Mouse (Mus musculus) B cell, adult 2 months (primary cell): Measurements from ENCODE around the gene Myh10.
"Not testable (repeated sequence)": the region's sequence is repeated elsewhere in the genome, so short reads cannot be mapped to it uniquely, and the experiment has no call there.

Experiments used
- DNase-seq, 2 experiments: peaks; one replicate each; pipeline ENCODE4 v3.0.0; 2022

The Myh10 gene

DNA sequence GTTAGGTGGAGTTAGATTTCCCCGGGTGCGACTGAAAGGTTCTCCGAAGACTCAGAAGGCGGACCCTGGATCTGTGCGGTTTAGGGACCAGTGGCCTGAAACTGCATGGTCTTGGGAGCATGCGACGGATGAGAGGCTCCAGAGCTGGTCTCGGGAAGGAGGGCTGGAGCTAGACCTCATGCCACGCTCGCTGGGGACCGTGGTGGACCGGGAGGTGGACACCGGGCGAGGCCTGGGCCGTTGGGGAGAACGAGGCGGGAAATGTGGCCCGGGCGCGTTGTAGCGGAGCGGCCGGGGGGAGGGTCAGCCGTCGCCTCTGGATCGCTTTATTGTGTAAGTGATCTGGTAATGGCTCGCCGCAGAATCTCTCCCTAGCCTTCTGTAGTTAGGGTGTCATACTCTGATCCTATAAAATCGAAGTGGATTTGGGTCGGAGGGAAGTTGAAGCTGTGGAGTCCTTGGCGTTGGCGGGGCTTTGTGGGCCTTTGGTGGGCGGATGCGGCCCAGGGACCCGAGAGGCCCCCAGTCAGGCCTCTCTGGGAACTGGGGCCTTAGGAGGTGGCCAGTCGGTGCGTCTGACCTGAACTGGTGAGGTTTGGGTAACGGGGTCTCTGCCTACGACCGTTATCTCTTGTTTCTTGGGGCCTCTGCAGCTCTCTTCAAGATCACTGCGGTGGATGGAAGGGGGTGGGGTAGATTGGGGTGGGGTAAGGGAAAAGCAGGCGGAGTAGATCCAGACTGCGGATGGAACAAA is 1.5 kb downstream of the Myh10 start:
- DNase-seq = peak in 1 of 2 experiments; percentile 5

DNA sequence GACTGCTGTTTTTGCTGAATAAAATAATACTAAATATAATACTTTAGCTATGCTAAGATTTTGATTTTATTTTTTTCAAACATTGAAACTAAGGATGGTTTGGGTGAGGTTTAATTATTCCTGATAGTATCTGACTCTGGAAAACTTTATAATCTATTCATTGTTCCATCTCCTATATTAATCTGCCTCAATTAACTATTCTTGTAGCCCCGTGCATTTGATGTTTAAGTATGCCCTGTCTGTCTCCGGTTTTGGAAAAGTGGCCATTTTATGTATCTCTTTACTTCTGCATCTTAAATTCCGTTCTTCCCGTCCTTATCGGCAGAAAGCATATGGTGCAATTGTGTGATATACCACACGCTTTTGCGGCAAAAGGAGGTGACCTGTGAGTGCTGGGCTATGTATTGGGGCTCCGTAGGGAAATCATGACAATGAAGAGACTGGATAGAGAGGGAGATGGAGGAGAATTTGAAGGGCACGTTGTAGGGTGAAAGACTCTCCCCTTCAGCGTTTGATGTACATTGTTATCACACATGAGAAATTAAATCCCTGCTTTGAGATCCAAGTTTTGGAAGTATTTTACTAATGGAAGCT is 2.2 kb downstream of the Myh10 start:
- no peak for DNase-seq

DNA sequence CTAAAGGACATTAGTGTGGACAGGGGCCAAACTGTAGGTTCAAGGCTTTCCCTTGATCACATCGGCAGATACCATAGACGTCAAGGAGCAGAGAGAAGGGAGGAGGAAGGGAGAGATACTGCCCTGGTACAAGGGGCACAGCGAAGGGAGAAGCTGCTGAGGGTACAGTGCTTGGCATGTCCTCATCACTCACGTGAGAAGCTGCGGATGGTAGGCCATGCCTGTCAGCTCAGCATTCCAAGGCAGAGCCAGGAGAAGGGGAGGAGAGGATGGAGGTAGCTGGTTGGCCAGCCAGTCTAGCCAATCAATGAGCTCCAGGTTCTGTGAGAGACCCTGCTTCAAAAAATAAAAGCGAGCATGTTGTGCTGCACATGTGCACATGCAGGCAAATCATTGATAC is 11.0 kb downstream of the Myh10 start:
- no peak for DNase-seq

DNA sequence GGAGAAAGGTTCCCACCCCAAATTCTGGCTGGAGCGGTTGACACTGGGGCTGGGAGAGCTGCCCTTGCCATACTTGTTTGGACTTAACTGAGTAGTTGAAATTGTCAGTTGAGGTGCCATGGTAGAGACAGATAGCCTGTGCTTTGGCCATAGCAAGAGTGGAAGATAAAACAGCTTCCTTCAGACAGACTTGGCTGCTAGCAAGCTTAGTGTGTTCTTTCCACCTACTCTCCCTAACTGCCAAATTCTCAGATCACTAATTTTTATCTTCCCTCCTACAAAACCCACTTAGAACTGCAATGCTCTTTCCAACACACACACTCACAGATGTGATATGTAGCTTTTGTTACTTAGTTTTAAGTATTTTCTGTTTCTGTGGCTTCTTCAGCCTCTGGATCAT is 12.0 kb downstream of the Myh10 start:
- no peak for DNase-seq

DNA sequence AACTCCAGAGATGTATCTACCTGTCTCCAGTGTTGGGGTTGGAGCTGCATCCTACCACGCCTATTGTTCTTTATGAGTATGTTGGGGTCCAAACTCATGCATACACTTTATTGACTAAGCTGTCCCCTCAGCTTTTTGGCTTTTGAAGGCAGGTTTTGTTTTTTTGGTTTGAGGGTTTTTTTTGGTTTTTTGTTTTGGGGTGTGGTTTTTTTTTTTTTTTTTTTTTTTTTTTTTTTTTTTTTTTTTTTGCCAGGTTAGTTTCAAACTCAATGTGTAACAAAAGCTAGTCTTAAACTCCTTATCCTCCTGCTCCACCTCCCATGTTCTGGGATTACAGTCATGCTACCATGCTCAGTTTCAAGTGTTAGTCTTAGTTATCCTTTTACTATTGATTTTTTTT is 12.9 kb downstream of the Myh10 start:
- DNase-seq = no peak

DNA sequence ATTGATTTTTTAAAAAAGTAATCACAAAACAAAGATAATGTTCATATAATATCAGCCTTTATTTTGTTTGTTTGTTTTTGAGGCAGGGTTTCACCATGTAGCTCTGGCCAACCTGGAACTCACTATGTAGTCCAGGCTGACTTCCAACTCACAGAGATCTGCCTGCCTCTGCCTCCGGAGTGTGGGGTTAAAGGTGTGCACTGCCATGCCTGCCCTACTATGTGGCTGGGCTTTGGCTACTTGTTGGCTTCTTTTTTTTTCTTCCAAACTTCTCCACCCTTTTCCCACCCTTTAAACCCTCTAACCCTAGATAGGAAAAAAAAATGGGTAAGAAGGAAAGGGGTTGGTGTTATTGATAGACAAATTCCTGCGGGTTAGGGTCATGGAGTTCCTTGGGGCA is 13.5 kb downstream of the Myh10 start:
- no peak for DNase-seq

DNA sequence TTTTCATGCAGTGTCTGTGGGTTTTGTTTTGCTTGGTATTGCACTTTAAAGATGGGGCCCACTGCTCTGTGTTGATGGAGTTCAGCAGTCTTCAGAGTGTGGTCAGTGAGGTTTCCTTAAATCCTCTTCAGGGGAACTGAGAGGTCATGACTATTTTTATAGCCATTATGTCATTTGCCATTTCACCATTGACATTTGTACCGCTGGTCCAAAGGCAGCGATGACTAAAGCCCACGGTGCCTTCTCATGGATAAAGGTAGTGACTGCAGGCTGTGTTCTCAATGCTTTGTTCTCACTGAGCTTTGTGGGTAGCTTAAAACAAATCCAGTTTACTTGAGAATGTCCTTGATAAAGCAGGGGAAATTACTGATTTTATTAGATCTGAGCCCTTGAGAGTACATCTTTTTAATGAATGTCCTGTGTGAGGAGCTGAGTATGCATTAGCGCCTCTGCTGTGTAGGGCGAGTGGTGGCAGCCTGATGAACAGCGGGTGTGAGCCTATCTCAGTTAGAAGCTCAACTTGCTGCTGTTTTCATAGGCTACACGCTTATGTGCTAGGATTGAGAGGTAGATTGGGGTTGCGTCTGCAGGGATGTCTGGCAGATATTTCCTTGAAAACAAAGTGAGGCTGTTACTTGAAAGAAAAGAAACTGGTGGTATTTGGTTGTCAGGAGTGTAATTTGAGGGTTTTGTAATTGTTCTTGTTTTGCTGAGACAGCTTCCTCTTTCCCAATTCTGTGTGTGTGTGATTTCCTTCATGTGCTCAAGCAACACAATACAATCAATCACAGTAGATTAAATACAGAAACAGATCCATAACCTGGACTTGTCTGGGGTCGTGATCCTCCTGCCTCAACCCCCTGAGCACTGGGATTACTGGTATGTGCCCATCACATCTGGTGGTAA is 15.4 kb downstream of the Myh10 start:
- no peak for DNase-seq

DNA sequence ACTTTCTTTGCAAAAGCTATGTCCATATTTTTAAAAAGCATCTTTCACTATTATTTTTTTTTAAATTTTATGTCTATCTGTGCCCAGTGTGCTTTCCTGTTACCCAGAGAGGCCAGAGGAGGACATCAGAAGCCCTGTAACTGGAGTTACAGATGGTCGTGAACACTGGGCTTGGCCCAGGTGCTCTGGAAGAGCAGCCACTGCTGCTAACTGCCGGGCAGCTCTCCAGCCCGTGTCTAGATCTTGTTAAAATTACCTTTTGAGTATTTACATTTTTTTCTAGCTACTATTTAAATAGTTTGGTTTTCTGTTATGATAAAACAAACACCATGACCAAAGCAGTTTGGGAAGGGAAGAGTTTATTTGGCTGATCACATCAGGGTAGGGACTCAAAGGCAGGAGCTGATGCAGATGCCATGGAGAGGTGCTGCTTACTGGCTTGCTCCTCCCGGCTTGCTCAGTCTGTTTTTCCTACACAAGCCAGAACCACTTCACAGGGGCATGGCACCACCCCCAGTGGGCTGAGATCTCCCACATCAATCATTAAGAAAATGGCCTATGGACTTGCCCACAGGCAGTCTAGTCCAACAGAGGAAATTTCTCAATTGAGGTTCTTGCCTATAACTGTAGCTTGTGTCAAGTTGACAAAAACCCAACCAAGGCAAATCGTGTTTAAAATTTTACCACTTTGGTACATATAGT is 16.7 kb downstream of the Myh10 start:
- no peak for DNase-seq

DNA sequence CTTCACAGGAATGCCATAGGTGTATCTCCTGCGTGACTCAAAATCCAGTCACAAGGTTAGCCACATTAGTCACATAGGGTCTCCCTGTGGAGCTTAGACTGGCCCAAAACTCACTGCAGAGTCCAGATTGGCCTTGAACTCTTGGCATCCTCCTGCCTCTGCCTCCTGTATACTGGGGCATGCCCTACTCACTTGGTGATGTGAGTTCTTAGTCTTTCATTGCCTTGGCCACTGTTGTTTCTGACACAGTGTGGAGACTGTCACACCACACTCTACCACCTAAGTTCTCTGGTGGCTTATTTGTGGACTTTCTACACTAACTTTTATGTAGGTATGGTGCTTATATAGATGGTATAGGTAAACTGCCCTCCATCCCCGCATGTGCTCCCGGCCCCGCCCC is 24.8 kb downstream of the Myh10 start:
- DNase-seq = no peak

DNA sequence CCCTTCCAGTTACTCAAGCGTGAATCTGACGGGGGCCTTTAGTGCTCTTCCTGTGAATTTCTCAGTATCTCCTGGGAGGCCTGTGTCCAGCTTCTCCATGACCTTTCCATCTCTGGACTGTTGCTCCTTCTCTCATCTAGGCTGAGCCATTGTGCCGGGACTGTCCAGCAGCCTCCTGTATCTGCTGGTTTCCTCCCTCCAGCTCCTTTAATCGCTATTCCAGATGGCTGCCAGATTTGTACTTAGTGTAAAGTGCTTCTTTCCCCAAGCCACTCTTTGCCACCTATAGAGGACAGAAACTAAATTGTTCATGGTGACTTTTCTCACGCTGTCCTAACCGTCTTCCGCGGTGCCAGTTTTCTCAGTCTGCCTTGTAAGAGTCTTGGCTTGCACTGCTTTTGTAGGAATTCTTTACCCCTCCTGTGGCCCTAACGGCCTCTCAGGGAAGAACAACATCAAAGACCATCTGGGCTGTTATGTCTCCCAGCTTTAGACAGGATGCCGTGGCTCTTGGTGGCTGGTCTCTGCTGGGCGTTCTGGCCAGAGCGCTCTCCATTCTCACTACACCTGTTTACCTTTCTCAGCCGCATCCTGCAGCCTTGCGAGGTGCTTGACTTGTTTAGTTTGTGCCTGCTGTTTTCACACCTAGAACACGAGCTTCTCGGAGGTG is 25.9 kb downstream of the Myh10 start:
- no peak for DNase-seq

DNA sequence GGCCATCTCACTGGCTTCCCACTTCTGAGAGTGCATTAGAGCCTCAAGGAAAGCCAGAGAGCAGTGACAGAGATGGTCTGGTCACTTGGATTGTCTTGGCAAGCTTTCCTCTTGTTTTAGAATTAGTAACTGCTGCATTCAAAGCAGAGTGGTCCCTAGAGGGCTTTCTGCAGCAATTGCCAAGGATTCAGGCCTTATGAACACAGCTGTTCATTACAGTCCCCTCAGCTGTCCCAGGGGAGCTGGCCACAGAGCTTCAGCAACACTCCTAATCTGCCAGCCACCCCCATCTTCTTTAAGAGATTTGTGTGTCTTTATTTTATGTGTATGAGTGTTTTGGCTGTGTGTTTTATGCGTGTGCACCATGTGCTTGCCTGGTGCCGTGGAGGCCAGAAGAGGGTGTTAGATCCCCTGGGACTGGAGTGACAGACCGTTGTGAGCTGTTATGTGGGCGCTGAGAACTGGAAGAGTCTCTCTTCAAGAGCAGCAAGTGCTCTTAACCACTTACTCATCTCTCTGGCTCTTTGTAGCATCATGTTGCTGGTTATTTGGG is 27.8 kb downstream of the Myh10 start:
- DNase-seq = peak; percentile 26 to 31

DNA sequence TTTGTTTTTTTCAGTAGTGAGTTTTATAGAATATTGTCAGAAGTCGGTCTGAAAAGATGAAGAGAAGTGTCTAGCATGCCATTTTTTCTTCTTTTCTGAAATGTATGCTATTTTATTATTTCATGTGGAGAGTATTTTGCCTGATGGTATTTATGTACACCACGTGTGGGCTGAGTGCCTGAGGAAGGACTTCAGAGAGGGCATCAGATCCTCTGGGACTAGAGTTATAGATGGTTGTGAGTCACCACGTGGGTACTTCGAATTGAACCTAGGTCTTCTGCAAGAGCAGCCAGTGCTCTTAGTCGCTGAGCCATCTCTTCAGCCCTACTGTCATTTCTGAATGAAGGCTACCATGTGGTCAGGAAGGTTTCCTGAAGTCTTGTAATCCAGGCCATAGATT is 28.4 kb downstream of the Myh10 start:
- no peak for DNase-seq

DNA sequence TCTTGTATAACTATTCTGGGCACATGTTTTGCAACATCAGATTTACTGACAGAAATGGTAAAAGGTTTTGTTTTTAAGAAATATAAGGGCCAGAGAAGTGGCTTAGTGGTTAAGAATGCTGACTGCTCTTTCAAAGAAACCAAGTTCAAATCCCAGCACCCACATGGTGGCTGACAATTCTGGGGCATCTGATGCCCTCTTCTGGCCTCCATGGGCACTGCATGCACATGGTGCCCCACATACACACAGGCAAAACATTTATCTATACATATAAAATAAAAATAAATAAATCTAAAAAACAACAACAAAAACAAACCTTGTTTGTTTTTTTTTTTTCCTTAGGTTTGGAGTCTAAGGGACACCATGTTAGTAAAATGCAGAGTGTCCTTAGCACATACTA is 32.8 kb downstream of the Myh10 start:
- DNase-seq = peak; percentile 40

DNA sequence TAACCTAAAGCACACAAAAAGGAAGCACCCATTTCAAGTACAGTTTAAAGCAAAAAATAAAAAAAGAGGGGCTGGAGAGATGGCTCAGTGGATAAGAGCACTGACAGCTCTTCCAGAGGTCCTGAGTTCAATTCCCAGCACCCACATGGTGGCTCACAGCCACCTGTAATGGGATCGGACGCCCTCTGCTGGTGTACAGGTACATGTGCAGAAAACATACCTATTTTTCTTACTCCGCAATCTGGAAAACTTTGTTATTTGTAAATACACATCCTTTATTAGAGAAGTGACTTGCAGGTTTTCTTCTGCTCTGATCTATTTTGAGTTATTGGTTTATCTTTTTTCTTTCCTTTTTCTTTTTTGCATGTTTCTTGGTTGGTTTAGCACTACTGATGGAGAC is 37.3 kb downstream of the Myh10 start:
- no peak for DNase-seq

DNA sequence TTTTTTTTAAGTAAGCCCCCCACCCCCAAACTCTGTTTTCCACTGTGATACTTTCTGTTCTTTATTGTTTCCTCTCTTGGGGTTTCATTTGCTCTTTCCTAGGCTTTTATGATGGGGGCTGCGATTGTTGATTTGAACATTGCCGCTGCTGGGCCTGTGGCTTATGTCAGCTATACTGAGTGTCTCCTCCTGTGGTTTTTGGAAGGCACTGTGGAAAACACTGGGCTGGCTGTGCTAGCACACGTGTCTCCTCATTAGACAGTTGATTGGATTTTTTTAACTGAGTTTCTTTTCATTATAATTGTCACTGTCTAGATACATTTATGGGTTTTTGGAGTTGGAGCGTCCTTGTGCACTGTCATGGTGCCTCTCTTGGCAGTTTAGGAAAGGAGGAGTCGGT is 39.4 kb downstream of the Myh10 start:
- DNase-seq = no peak

DNA sequence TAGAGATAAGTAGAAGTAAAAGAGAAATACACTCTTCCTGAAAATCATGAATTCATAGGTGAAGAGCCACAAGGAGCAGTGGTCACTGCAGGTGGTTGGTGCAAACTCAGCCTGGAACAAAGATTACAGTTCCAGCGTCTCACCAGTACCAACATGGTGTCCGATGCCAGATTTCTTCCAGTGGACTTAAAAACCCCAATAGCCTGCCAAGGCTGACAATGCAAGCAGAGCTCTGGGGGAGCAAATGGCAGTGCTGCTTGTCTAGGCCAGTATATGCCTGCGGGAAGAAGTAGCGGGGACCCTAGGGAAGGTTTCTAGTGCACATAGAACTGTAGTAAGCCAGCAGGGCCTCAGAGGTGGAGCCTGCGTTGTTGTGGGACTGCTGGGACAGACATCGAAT is 40.7 kb downstream of the Myh10 start:
- DNase-seq = no peak

DNA sequence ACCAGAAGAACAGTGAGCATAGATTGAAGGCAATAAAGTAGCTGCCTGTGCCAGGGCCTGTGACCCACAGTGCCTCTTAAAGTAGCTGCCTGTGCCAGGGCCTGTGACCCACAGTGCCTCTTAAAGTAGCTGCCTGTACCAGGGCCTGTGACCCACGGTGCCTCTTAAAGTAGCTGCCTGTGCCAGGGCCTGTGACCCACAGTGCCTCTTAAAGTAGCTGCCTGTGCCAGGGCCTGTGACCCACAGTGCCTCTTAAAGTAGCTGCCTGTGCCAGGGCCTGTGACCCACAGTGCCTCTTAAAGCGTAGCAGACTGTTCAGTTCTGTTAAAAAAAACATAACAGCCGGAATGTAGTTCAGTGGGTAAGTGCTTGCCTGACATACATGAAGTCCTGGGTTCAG is 42.0 kb downstream of the Myh10 start:
- DNase-seq = not testable (repeated sequence)

DNA sequence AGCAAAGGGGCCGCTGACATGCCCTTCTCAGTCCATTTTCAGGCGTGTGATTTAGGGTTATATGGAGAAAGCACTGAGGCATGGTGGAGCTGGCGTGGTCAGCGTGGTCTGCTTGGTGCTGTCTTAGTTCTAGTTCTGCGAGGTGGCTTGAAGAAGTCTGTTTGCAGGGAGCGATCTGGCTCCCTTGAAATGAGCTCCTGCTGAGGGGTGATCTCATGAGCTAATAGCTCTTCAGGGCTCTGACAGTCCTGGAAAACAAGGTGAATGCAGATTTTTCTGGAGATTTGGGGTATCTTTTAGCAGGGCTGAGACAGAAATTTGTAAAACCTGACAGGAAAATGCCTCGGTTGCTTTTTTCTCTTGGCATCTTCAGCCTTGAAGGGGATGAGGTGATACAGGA is 48.1 kb downstream of the Myh10 start:
- DNase-seq = no peak

DNA sequence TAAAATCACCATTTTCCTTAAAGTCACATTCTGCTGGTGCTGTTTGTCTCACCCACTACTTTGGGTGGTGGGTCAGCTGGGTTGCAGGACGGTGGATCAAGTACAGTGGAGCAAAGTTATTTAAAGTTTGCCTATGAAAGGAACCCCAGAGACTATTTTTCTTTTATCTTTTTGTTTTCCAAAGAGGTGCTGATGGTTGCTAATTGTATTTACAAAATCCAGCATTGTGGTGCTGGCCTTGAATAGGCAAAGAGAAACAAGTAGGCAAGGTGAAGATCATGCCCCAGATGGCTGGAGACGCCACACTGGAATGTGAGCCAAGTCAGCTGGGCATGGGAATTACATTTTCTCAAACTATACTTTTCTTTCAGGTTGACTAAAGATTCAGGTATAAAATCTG is 51.3 kb downstream of the Myh10 start:
- DNase-seq = no peak

DNA sequence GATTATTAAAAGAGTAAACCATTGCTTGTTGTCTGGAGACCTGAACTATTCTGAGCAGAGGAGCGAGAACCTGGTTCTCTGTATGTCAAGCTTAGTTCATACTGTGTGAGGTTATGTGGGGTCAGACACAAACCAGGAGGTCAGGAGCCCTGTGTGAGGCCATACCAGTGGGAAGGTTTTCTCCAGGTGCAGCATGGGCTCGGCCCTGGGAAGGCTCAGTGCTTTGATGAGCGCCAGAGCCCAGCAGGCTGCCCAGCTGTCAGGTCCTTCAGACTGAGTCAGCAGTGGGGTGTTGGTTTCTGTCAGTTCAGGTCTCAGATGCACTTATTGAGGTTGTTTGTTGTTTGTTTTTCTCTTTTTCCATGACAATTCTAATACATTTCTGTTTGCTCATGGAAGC is 52.8 kb downstream of the Myh10 start:
- no peak for DNase-seq

DNA sequence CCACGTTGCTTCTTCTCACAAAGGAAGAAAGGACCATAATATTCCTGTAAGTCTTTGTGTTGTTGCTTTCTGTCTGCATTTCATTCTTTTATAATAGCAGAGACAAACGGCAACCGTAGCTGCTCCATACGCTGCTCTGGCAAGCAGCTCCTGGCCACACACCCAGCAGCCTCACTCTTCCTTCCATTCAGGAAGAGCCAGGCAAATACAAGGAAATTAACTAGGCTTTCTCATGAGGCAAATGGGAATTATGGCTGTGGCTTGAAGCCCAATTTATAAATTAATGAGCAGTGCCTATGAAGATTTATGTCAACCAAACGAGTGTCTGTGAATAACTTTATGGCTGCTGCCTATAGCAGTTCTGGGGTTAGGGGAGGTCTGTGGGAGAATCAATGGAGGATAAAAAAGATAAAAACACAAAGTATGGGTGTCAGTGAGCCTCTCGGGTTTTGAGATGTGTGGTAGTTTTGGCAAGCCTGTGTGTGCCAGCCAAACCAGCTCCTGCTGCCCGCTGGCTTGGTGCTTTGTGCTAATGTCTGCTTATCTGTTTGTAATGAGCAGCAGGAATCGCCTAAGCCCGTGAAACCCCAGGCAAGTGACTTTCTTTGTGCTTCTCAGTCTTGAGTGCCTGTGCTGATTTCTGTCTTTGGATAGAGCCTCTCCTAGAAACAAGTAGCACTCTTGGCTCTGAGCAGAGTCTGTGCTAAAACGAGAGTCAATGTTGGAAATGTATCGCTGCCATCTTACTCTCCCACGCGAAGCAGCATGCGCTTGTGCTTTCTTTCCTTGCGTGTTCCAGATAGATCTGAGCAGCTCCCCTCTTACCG is 54.2 kb downstream of the Myh10 start:
- no peak for DNase-seq
